Mouse (Mus musculus) mesoderm, embryonic 11.5 days (tissue): ENCODE data around the gene Dagla.

ENCODE experiments used
- DNase-seq: peaks from one replicate; pipeline ENCODE4 v3.0.0-alpha.2; 2012; ENCODE audit warnings: low read depth, low spot score

Gene Dagla

GRCm38 (mm10) chr19:10239975-10240653, 64.6 kb downstream of the Dagla start:
- no peak for DNase-seq

DNA sequence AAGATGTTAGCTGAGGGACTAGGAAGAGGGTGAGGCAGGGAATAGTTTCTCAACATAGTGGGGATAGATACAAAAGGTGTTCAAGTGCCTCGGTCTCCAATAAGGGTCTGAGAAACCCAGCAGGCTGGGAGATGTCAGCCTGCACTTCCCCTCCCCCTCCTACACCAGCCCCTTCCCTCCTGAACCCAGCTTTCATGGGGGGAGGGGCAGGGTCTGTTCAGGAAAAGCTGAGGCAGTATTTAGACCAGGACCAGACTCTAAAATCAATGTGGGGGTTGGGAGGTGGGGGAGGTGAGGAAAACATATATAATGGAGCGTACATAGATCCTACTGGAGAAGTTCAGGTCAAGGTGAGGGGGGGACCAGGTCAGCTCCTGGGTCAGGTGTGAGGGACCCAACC, 65.3 kb downstream of the Dagla start:
- no peak for DNase-seq

- DNase-seq: no peak
These were observed 66.2 kb downstream of the Dagla start for GRCm38 (mm10) chr19:10238477-10238876.

GRCm38 (mm10) chr19:10235784-10236565, 68.7 kb downstream of the Dagla start:
- no peak for DNase-seq

GRCm38 (mm10) chr19:10232327-10233017, 72.2 kb downstream of the Dagla start:
- no peak for DNase-seq

- DNase-seq: no peak
These were observed 72.8 kb downstream of the Dagla start for GRCm38 (mm10) chr19:10231871-10232270.

DNA sequence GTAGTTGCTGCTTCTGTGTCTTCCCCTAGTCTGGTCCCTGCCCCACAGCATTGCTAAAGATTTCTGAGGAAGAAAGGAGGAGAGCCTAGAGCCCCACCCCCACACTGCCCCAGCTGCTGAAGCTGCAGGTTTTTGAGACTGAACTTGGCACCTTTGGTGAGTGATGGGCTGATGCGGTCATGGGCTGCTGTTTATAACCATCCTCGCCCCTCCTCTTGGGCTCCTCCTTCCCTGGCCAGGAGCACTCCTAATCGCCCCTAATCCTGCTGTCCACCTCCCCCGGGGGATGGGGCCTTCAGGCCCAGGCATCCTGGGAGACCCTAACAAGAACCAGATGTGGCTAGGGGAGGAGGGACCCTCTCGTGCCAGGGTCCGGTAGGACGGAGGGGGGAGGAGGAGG, 73.7 kb downstream of the Dagla start:
- DNase-seq: peak; percentile 74

- DNase-seq: no peak
These were observed 78.9 kb downstream of the Dagla start for GRCm38 (mm10) chr19:10225767-10226166.

- no peak for DNase-seq
These were observed 79.8 kb downstream of the Dagla start for GRCm38 (mm10) chr19:10224637-10225453.

- DNase-seq: no peak
These were observed 81.1 kb downstream of the Dagla start for GRCm38 (mm10) chr19:10223561-10223960.

DNA sequence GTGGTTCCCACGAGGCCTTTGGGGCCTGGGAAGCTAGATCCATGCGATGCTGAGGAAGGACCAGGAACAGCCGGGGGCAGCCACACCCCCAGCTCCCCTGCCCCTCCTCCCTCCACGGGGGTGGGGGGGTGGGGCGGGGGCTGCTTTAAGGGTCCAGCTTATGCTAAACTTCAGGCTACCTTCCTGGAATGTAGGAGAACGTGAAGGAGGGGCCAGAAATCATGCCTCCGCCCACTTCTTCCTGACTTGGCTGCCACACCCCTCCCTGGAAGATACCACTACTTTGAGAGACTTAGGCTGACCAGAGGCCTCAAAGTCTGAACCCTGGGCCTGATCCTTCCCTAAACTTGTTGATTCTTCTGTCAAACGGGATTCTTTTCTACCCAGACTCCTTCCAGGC, 82.0 kb downstream of the Dagla start:
- no peak for DNase-seq

DNA sequence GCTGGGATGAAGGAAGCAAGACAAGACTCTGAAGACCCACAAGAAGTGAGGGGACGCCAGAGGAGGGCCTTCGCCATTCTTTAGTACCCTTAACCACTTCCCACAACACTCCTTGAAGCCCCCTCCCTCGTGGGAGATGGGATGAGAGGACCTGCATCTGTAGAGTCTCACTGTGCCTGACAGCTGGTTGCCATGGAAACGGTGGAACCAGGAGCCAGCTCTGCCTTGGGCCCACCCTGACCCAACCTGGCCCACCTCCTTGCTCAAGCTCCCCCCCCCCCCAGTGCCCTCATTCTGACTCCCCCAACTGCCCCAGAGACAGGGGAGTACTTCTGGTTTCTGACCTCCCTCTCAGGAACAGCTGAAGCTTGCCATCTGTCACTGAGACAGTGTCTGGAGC, 83.1 kb downstream of the Dagla start:
- DNase-seq: peak; percentile 69

DNA sequence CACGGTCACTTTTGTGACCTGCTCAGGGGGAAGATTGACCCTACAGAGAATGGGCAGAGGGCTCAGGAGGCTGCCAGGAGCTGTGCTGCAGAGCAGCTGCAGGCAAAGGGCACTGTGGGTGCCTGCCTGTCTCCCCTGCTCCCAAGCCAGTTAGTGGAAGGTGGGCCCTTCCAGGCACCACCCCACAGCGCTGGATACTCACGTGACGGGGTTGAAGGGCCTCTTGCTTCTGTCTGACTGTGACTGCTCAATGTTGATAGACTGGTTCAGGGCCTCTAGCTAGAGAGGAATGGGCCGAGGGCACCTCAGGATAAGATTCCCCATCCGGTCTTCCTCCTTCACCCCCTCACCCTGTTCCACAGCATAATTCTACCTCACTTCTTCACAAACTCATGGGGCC, 85.1 kb downstream of the Dagla start:
- DNase-seq: no peak

- DNase-seq: peak; percentile 73
These were observed 85.6 kb downstream of the Dagla start for GRCm38 (mm10) chr19:10219108-10219507.

DNA sequence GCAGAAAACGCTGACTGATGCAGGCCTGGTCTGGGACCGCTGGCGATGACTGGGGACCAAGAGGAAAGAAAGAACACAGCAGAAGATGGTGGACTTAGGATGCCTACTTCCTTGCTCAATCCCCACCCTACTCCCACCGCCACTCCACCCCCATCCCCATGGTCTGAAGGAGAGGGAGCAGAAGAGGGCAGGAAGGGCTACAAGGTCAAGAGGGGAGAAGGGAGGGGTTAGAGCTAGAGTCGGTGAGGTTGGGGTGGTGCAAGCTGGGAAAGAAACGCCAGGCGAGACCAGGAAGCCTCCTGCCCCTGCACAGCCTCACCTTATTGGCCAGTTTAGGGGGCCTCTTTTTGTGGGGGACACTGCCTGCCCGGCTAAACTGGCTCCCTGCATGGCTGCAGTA, 88.6 kb downstream of the Dagla start:
- DNase-seq: no peak

DNA sequence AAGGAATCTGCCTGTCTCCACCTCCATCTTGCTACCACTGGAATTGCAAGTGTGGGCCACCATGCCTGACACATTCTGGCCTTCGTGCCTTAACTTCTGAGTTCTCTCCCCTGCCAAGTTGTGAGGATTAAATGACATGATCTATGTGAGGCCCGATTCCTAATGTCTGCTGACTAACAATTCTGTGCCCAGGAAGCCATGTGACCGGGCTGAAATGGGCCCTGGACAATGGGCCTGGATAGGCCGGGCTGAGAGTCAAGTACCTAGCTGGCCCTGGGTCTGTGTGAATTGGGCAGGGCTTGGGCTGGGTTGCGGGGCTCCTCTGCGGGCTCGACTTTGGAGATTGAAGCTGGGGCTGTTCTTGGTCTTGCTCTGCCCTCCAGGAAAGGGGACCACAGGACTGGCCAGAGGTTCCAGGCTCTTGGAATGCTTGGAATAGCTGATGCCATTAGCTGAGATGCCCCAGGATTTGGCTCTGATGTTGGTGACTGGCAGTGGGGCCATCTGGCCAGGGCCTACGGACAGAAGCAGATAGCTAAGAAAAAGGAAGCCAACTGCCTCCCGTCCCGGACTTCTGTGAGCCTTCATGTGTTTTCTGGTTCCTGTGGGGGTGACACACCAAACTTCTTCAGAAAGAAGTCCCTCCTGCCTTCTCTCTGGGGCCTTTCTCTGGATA, 90.7 kb downstream of the Dagla start:
- no peak for DNase-seq

DNA sequence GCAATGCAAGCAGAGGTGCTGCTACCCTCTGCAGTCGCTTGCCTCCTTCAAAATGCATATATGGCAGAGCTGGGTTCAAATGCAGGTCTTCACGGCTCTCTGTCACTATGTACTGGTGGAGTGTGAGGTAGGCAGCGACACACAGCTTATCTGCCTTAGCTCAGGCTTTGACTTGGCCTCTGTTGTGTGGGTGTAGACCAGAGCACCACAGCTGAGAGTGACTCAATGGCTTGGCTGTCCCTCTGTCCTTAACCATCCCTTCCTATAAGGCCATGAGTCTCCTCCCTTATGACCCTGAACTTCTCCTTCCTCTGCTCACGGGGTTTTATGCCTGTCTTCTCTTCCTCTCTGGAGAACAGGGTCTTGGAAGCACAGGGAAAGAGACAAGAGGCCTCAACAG, 93.8 kb downstream of the Dagla start:
- DNase-seq: no peak

GRCm38 (mm10) chr19:10208851-10209250, 95.8 kb downstream of the Dagla start:
- no peak for DNase-seq

- DNase-seq: no peak
These were observed 99.6 kb downstream of the Dagla start for GRCm38 (mm10) chr19:10205051-10205450.

- DNase-seq: peak; percentile 68
These were observed 100.1 kb downstream of the Dagla start for GRCm38 (mm10) chr19:10204616-10205001.
